In the genomic region with DNA sequence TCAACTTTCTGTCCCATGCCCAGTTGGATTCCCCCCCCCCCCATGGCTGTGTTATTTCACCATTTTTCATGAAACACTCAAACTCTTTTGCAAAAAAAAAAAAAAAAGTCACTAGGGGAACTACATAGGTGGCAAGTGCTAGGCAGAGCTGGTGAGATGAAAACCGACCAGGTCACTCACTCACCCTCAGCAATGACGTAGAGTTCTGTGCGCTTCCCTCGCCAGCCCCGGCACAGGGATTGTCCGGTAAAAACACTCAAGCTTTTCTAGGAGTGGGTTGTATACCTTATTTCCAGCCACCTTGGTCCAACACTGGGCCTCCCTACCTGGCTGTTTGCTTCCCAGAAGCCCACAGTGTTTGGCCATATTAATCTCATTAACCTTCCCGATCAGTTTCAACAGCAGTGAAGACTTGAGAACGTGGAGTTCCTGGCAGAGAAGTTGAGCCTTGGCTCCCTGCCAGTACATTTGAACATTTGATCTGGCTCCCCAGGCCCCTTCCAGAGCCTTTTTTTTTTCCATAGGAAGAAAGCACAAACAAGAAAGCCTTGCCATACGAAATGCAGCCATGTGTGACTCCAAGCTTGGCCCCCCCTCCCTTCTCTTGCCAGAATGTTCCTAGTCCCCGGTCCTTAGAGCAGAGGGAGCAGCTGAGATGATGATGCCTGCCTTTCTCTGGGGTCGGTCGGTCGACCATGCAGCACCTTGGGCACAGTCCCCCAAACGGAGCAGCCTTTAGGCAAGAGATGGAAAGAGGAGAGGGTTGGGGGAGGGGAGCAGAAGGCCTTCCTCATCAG, we compare ENCODE assay signal across 9 mouse cellular contexts.
DNase-seq lines count a peak whose midpoint lies in the region; ATAC-seq and TF ChIP-seq lines count a peak whose summit lies in the region.
"Had no signal": no experiment of that assay in that cellular context is flagged by ENCODE, and none has a peak within 500 bp of the region (broad histone marks: within the 10 kb centered on the region; RNA-seq: fewer than 3 reads in every experiment).

No protein-coding gene starts in this region.

- H3K79me2 ChIP-seq in heart, adult 2 months (replicated peaks; ENCODE audit: control insufficient read depth, insufficient read depth, low read length): no peaks in the 10 kb centered on the region

- no peak for TF ChIP-seq POLR2A in heart, adult 2 months (IDR thresholded peaks at IDR 0.05; ENCODE audit: insufficient read depth, low read depth, low read length)

- H3K4me1 ChIP-seq in heart, embryonic 15.5 days (replicated peaks): peaks cover 10% of the 10 kb centered on the region
- H3K4me1 ChIP-seq in heart, adult 2 months (ENCODE audit: control insufficient read depth, insufficient read depth, low read length): no peaks in the 10 kb centered on the region
- peaks cover 9% of the 10 kb centered on the region for H3K4me1 ChIP-seq in limb, embryonic 10.5 days
- peaks cover 7% of the 10 kb centered on the region; the same call in 1 of the 2 replicates for H3K4me1 ChIP-seq in neural tube, embryonic 14.5 days (ENCODE audit: control insufficient read depth, insufficient read depth, low read length)

- H3K4me3 ChIP-seq in heart, embryonic 15.5 days: no peak overlapping the region
- H3K4me3 ChIP-seq in heart, adult 2 months: no peak overlapping the region
- H3K4me3 ChIP-seq in limb, embryonic 10.5 days: no peak overlapping the region
- no peak overlapping the region for H3K4me3 ChIP-seq in neural tube, embryonic 14.5 days (ENCODE audit: low read depth, low read length)

- no peaks in the 10 kb centered on the region for H3K9me3 ChIP-seq in heart, embryonic 15.5 days (replicated peaks)
- no peaks in the 10 kb centered on the region for H3K9me3 ChIP-seq in limb, embryonic 10.5 days (replicated peaks)
- H3K9me3 ChIP-seq in neural tube, embryonic 14.5 days (ENCODE audit: control insufficient read depth, low read length): no peaks in the 10 kb centered on the region

- no peak overlapping the region for H3K9ac ChIP-seq in heart, embryonic 15.5 days
- no peak overlapping the region for H3K9ac ChIP-seq in heart, adult 2 months (ENCODE audit: low read depth, low read length)
- no peak overlapping the region for H3K9ac ChIP-seq in neural tube, embryonic 14.5 days (replicated peaks; ENCODE audit: low read depth, low read length)

- no peak for ATAC-seq in heart, embryonic 15.5 days (replicated peaks; ENCODE audit: insufficient number of reproducible peaks, insufficient read depth, low FRiP score, low read depth)
- peak; percentile 57; the same call in 1 of the 2 replicates for ATAC-seq in neural tube, embryonic 14.5 days (ENCODE audit: low read depth)

- no peak for DNase-seq in heart, adult 2 months
- peak; percentile 16 to 24 for DNase-seq in heart, postnatal 10 days
- peak; percentile 33 for DNase-seq in limb, embryonic 10.5 days (ENCODE audit: low spot score)
- no peak for DNase-seq in liver
- DNase-seq in gastrocnemius, postnatal 25 days: no peak
- no peak for DNase-seq in thymus, postnatal 4 days

- TF ChIP-seq CTCF in heart, adult 2 months (IDR thresholded peaks at IDR 0.05): no peak

- no peak for TF ChIP-seq EP300 in heart, adult 2 months (IDR thresholded peaks at IDR 0.05; ENCODE audit: insufficient read depth, low read depth, low read length)

- no peak overlapping the region for H3K27ac ChIP-seq in heart, embryonic 15.5 days
- no peak overlapping the region for H3K27ac ChIP-seq in heart, adult 2 months
- H3K27ac ChIP-seq in limb, embryonic 10.5 days: no peak overlapping the region; the same call in 1 of the 2 replicates
- H3K27ac ChIP-seq in neural tube, embryonic 14.5 days (ENCODE audit: low read depth, low read length): peak overlapping the region; percentile 46; the same call in 1 of the 2 replicates

- no peaks in the 10 kb centered on the region for H3K36me3 ChIP-seq in heart, embryonic 15.5 days
- H3K36me3 ChIP-seq in heart, adult 2 months (ENCODE audit: control insufficient read depth, insufficient read depth, low read length): no peaks in the 10 kb centered on the region
- no peaks in the 10 kb centered on the region for H3K36me3 ChIP-seq in limb, embryonic 10.5 days
- H3K36me3 ChIP-seq in neural tube, embryonic 14.5 days (ENCODE audit: control insufficient read depth, insufficient read depth, low read length): no peaks in the 10 kb centered on the region

- peaks cover 5% of the 10 kb centered on the region for H3K27me3 ChIP-seq in heart, embryonic 15.5 days
- H3K27me3 ChIP-seq in heart, adult 2 months (ENCODE audit: control insufficient read depth, insufficient read depth, low read length): no peaks in the 10 kb centered on the region
- H3K27me3 ChIP-seq in limb, embryonic 10.5 days (ENCODE audit: low read depth, poor library complexity, severe bottlenecking): no peaks in the 10 kb centered on the region
- no peaks in the 10 kb centered on the region for H3K27me3 ChIP-seq in neural tube, embryonic 14.5 days (ENCODE audit: control insufficient read depth, insufficient read depth, low read length)
- H3K27me3 ChIP-seq: CH12.LX had no signal

- intact Hi-C loops in heart, adult 2 months (cut with DNase I): loop anchor here (10.0 kb wide), 1 partner anchor 105 kb away; no protein-coding TSS in a partner anchor
- intact Hi-C loops in heart, postnatal 10 days (cut with DNase I): loop anchor here (5.0 kb wide), 1 partner anchor 92 kb away; no protein-coding TSS in a partner anchor

- 34% methylated on average over 14 of the region's 14 CpGs for WGBS in heart, embryonic 15.5 days
- WGBS in heart, adult 2 months: 47% methylated on average over 14 of the region's 14 CpGs
- 47% methylated on average over 14 of the region's 14 CpGs for WGBS in limb, embryonic 10.5 days
- 9% methylated on average over 14 of the region's 14 CpGs for WGBS in neural tube, embryonic 14.5 days

- peak overlapping the region; percentile 37 for H3K4me2 ChIP-seq in heart, embryonic 15.5 days
- peak overlapping the region; percentile 26; the same call in 1 of the 2 replicates for H3K4me2 ChIP-seq in neural tube, embryonic 14.5 days (ENCODE audit: low read depth, low read length)

Comparison
In these comparisons a context has a peak if more than half of its experiments do, and no peak if none do; other contexts are left out.
1. DNase-seq: peak in heart, postnatal 10 days (2 of 2) and limb, embryonic 10.5 days (single experiment); none in heart, adult 2 months (0 of 2), liver (single experiment), gastrocnemius, postnatal 25 days (single experiment) and thymus, postnatal 4 days (single experiment).